Comparison of ENCODE assay signal across 9 mouse cellular contexts in the genomic region with DNA sequence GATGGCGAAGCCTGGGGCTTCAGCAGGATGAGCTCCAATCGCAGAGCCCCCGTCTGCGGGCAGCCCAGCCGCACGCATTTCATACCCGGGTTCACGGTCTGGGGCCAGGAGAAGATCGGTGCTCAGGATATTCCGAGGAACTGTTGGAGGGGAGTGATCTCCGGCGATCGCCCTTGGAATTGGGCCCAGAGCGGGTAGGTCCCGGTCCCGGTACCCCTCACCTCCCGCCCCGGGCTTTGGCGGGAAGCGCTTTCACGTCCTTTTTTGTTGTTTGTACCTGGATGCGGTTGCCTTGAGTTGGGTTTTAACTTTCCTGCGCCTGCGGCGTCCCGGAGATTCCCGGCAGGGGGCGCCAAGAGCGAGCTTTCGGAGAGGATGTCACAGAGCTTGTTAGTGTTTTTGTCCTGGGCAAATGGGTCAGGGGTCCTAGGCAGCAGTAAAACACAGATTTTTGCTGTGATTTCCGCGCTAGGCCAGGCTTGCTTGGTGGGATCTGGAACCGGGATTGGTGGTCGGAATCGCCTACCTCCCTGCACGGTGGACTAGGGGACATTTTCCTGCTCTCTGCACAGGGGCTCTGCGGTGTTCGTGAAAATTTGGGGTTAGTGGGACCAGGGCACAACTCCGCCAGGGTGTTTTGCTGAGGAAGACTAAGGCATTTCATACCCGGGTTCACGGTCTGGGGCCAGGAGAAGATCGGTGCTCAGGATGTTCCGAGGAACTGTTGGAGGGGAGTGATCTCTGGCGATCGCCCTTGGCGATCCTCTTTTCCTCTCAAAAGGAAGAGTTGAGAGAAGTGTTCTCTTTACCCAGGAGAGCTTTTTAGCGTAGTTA. TPM values are rescaled to one million over a fixed set of nuclear protein-coding genes. Genes with fewer than 3 reads are reported as not detected.
DNase-seq lines count a peak whose midpoint lies in the region; ATAC-seq and TF ChIP-seq lines count a peak whose summit lies in the region.
"Had no signal": no experiment of that assay in that cellular context is flagged by ENCODE, and none has a peak within 500 bp of the region (broad histone marks: within the 10 kb centered on the region; RNA-seq: fewer than 3 reads in every experiment).

No protein-coding gene starts in this region.

- TF ChIP-seq CTCF in heart, postnatal 0 days (IDR thresholded peaks at IDR 0.05; ENCODE audit: low read depth), result peak; percentile 79
- TF ChIP-seq CTCF in testis, adult 2 months (IDR thresholded peaks at IDR 0.05; ENCODE audit: control insufficient read depth, insufficient read depth, insufficient replicate concordance, low read depth, low read length), result peak; percentile 39; the same call in 1 of the 2 replicates

- H3K27ac ChIP-seq in forebrain, embryonic 14.5 days (ENCODE audit: low read depth, low read length), result no peak overlapping the region
- H3K27ac ChIP-seq in heart, postnatal 0 days (ENCODE audit: low read depth), result peak overlapping the region; percentile 38
- no peak overlapping the region for H3K27ac ChIP-seq in liver, embryonic 11.5 days (ENCODE audit: low read depth, low read length)
- no peak overlapping the region for H3K27ac ChIP-seq in neural tube, embryonic 12.5 days
- H3K27ac ChIP-seq in testis, adult 2 months (ENCODE audit: control insufficient read depth, insufficient read depth, low read depth, low read length), result no peak overlapping the region

- WGBS in forebrain, embryonic 14.5 days, result 1% methylated on average over 47 of the region's 47 CpGs
- WGBS in heart, postnatal 0 days, result under 1% methylated on average over 47 of the region's 47 CpGs
- WGBS in liver, embryonic 11.5 days, result 1% methylated on average over 47 of the region's 47 CpGs
- 1% methylated on average over 47 of the region's 47 CpGs for WGBS in neural tube, embryonic 12.5 days

- H3K27me3 ChIP-seq in forebrain, embryonic 14.5 days (replicated peaks; ENCODE audit: control insufficient read depth, insufficient read depth, low read length), result no peaks in the 10 kb centered on the region
- no peaks in the 10 kb centered on the region for H3K27me3 ChIP-seq in heart, postnatal 0 days (ENCODE audit: control insufficient read depth, insufficient read depth, low read length)
- H3K27me3 ChIP-seq in liver, embryonic 11.5 days (replicated peaks; ENCODE audit: control insufficient read depth, insufficient read depth, low read length), result peaks cover 4% of the 10 kb centered on the region; the same call in 1 of the 2 replicates
- H3K27me3 ChIP-seq in neural tube, embryonic 12.5 days (replicated peaks), result no peaks in the 10 kb centered on the region
- no peaks in the 10 kb centered on the region for H3K27me3 ChIP-seq in testis, adult 2 months (ENCODE audit: control insufficient read depth, insufficient read depth, low read length)

- H3K9ac ChIP-seq in forebrain, embryonic 14.5 days (ENCODE audit: low read length), result peak overlapping the region; percentile 70
- H3K9ac ChIP-seq in heart, postnatal 0 days (replicated peaks; ENCODE audit: low read depth, low read length), result peak overlapping the region; percentile 60
- peak overlapping the region; percentile 43; the same call in 1 of the 2 replicates for H3K9ac ChIP-seq in liver, embryonic 11.5 days (ENCODE audit: low read depth, low read length)
- peak overlapping the region; percentile 57 for H3K9ac ChIP-seq in neural tube, embryonic 12.5 days

- TF ChIP-seq POLR2A in testis, adult 2 months (IDR thresholded peaks at IDR 0.05; ENCODE audit: control insufficient read depth, low read depth, low read length), result no peak

- H3K36me3 ChIP-seq in forebrain, embryonic 14.5 days (ENCODE audit: control insufficient read depth, insufficient read depth, low read length), result no peaks in the 10 kb centered on the region
- H3K36me3 ChIP-seq in heart, postnatal 0 days (replicated peaks; ENCODE audit: control insufficient read depth, insufficient read depth, low read length), result peaks cover 8% of the 10 kb centered on the region
- no peaks in the 10 kb centered on the region for H3K36me3 ChIP-seq in liver, embryonic 11.5 days (ENCODE audit: control insufficient read depth, insufficient read depth, low read length)
- H3K36me3 ChIP-seq in neural tube, embryonic 12.5 days, result no peaks in the 10 kb centered on the region
- no peaks in the 10 kb centered on the region for H3K36me3 ChIP-seq in testis, adult 2 months (ENCODE audit: control insufficient read depth, insufficient read depth, low read length)

- TF ChIP-seq EP300 in heart, postnatal 0 days (IDR thresholded peaks at IDR 0.05; ENCODE audit: low read depth), result no peak

- peak overlapping the region; percentile 99 for H3K4me2 ChIP-seq in forebrain, embryonic 14.5 days (ENCODE audit: low read length)
- peak overlapping the region; percentile 98 for H3K4me2 ChIP-seq in heart, postnatal 0 days (ENCODE audit: low read depth, low read length)
- H3K4me2 ChIP-seq in liver, embryonic 11.5 days, result peak overlapping the region; percentile 99
- H3K4me2 ChIP-seq in neural tube, embryonic 12.5 days (replicated peaks), result peak overlapping the region; percentile 87

- peaks cover 7% of the 10 kb centered on the region; the same call in 1 of the 2 replicates for H3K4me1 ChIP-seq in forebrain, embryonic 14.5 days (ENCODE audit: control insufficient read depth, insufficient read depth, low read length)
- peaks cover 10% of the 10 kb centered on the region for H3K4me1 ChIP-seq in heart, postnatal 0 days (ENCODE audit: control insufficient read depth, insufficient read depth)
- H3K4me1 ChIP-seq in liver, embryonic 11.5 days (replicated peaks; ENCODE audit: control insufficient read depth, insufficient read depth, low read length), result peaks cover 4% of the 10 kb centered on the region; the same call in 1 of the 2 replicates
- 0 out of 2 replicates have a peak, but pooled peaks cover 9% of the 10 kb centered on the region for H3K4me1 ChIP-seq in neural tube, embryonic 12.5 days
- peaks cover 17% of the 10 kb centered on the region for H3K4me1 ChIP-seq in testis, adult 2 months (ENCODE audit: control insufficient read depth, insufficient read depth, low read length)

- DNase-seq in B cell, adult 2 months, result peak; percentile 75 to 77
- peak; percentile 9 for DNase-seq in c-Kit-positive CD71-positive TER-119-negative erythroid progenitor cells, embryonic 14.5 days (ENCODE audit: low read depth)
- peak; percentile 87 for DNase-seq in forebrain, embryonic 14.5 days (ENCODE audit: low spot score)
- peak; percentile 54 for DNase-seq in heart, postnatal 0 days (ENCODE audit: low spot score)
- peak; percentile 88 to 92 for DNase-seq in kidney, postnatal 25 days
- DNase-seq in liver, embryonic 11.5 days (ENCODE audit: low spot score), result peak; percentile 82

- peak overlapping the region; percentile 57 for H3K4me3 ChIP-seq in forebrain, embryonic 14.5 days (ENCODE audit: low read depth, low read length)
- H3K4me3 ChIP-seq in heart, postnatal 0 days (ENCODE audit: low read depth, low read length), result peak overlapping the region; percentile 66
- H3K4me3 ChIP-seq in liver, embryonic 11.5 days (ENCODE audit: low read depth, low read length), result peak overlapping the region; percentile 60
- H3K4me3 ChIP-seq in neural tube, embryonic 12.5 days, result peak overlapping the region; percentile 58
- H3K4me3 ChIP-seq in testis, adult 2 months (ENCODE audit: control insufficient read depth, low read depth, low read length), result peak overlapping the region; percentile 81

- no peaks in the 10 kb centered on the region for H3K9me3 ChIP-seq in forebrain, embryonic 14.5 days (replicated peaks; ENCODE audit: control insufficient read depth, low read length)
- no peaks in the 10 kb centered on the region for H3K9me3 ChIP-seq in heart, postnatal 0 days (replicated peaks; ENCODE audit: control insufficient read depth, low read length)
- no peaks in the 10 kb centered on the region for H3K9me3 ChIP-seq in liver, embryonic 11.5 days (ENCODE audit: control insufficient read depth, low read length)
- no peaks in the 10 kb centered on the region for H3K9me3 ChIP-seq in neural tube, embryonic 12.5 days

- peak; percentile 51 for ATAC-seq in forebrain, embryonic 14.5 days
- ATAC-seq in heart, postnatal 0 days (ENCODE audit: insufficient read depth, low read depth), result peak; percentile 34; the same call in 1 of the 2 replicates
- 0 out of 2 replicates have a peak, but pooled peaks have one; percentile 11 for ATAC-seq in liver, embryonic 11.5 days (replicated peaks; ENCODE audit: low FRiP score)
- ATAC-seq in neural tube, embryonic 12.5 days (ENCODE audit: low FRiP score, low read depth), result peak; percentile 39

RNA-seq across cellular contexts. Expression of gene Sema5a, which starts 1.4 kb away (rescaled TPM):
- polyA plus RNA-seq in forebrain, embryonic 14.5 days (2014; fragmentation: Nextera tagmentation; extraction: Ambion mirVana), result 10.1 and 10.8 TPM in 2 replicates
- 11.5 and 36.6 TPM in 2 replicates for total RNA-seq in heart, postnatal 0 days (2014; rRNA removed; ENCODE audit: low replicate concordance)
- 3.3 and 3.7 TPM in 2 replicates for polyA plus RNA-seq in heart, postnatal 0 days (2015; fragmentation: Nextera tagmentation; extraction: Ambion mirVana)
- 4.3 and 4.4 TPM in 2 replicates for polyA plus RNA-seq in liver, embryonic 11.5 days (2014; fragmentation: Nextera tagmentation; extraction: Ambion mirVana)
- 8.8 and 9.3 TPM in 2 replicates for polyA plus RNA-seq in neural tube, embryonic 12.5 days (2016; fragmentation: Nextera tagmentation; extraction: Ambion mirVana)
- 3.6 and 4.5 TPM in 2 replicates for polyA plus RNA-seq in testis, adult 2 months (2012; rRNA removed)
- total RNA-seq: MEL had no signal

Comparison
In these comparisons a context has a peak if more than half of its experiments do, and no peak if none do; other contexts are left out.
1. DNase-seq: peak in every context shown above with its lines; median percentile 90 in kidney, postnatal 25 days; 87 in forebrain, embryonic 14.5 days; 82 in liver, embryonic 11.5 days; 76 in B cell, adult 2 months; 54 in heart, postnatal 0 days; 9 in c-Kit-positive CD71-positive TER-119-negative erythroid progenitor cells, embryonic 14.5 days.